Mouse (Mus musculus) heart, postnatal 0 days (tissue): ENCODE measurements at regions not wholly inside any gene's neighbourhood (a gene's known extent, or its start where the extent isn't known, plus 50 kb on each side); places are given as distances from the start of the nearest gene placed in this dataset.

Source experiments
- CTCF ChIP-seq: IDR thresholded peaks from 2 replicates; pipeline ENCODE4 v1.5.1; 2016; ENCODE audit warnings: antibody characterized with exemption, control low read depth, low read depth
- EP300 ChIP-seq: IDR thresholded peaks from 2 replicates; pipeline ENCODE4 v1.6.1; 2016; ENCODE audit warnings: antibody characterized with exemption, low read depth

DNA sequence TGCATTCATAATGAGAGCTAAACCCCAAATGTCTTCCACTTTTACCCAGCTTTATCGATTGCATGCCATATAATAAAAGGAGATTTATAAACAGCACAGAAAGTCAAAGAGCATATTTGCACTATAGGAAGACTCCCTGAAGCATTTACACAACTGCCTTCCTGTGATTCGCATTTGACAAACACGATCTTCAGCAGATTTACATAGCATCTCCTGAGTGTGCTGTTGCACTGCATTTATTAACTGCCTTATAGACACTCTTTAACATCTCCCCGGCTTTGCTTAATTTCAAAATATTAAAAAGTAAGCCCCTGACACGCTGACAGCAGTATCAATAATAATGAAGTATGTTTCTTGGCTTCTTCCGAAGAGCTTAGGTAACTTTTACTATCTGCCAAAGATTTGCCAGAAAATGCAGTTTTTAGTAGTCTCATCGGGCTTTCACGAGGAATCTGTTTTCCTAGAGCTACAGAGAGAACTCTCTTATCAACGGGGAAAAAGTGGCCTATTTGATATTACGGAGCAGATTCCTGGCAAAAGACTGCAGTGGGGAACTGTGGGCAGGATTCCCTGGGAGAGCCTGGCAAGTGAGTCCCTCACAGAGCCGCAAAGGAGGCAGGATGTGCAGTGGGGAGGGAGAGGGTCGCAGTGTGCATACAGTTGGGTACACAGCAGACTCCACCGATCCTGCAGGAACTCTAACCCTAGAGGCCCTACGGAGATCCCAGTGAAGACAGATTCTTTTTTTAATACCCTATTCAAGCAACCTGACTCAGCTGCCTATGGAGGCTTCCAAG is 103.6 kb upstream of the 2610001J05Rik start:
- TF ChIP-seq EP300 (no peak), CTCF (no peak)
